Mouse (Mus musculus) erythroid progenitor cell, adult 5-6 weeks (primary cell): ENCODE results near the gene Ppia. TPM values are rescaled to one million over a fixed set of nuclear protein-coding genes. Genes with fewer than 3 reads are reported as not detected.
"Not testable (repeated sequence)": the region's sequence is repeated elsewhere in the genome, so short reads cannot be mapped to it uniquely, and the experiment has no call there.

Source experiments
- ATAC-seq: replicated peaks from 2 replicates; pipeline ENCODE4 v1.8.0; 2016; ENCODE audit warnings: moderate number of reproducible peaks, mild to moderate bottlenecking, moderate TSS enrichment, inconsistent platforms; ENCODE audit not compliant: poor library complexity, low FRiP score, severe bottlenecking
- total RNA-seq, 2 experiments: library from RNA; stranded (forward) in 1 of 2; stranded (reverse) in 1 of 2; fragments of 150-400 nt in 1 of 2; fragments of 186-747, 209-891 nt in 1 of 2; gene quantifications; 2 replicates each; pipeline versions ENCODE4 v1.2.3 to v1.2.4; 2015 to 2017; ENCODE audit warnings: low replicate concordance in 2 of 2

Gene Ppia
- total RNA-seq, 2 experiments from 2014 or later: 288 to 1,152 TPM

GRCm38 (mm10) chr11:6420722-6421350, 5.6 kb downstream of the Ppia start:
- no peak for ATAC-seq

DNA sequence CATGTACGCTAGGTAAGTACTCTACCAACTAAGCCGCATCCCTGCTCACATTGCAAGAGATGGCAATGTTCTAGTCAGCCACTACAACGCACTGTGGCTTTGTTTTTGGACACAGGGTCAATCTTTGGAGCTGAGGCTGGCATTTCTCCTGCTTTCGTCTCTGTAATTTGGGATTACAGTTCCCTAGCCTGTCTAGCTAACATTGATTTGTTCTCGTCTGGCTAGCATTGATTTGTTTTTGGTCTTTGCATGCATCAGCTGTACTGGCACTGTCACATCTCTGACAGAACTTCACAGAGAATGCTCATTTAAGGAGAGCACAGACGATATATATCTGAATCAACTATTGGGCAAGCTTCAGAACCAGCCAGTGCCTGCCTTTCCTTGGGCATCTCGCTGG, 14.9 kb downstream of the Ppia start:
- no peak for ATAC-seq

- ATAC-seq: peak; percentile 69
These were observed 21.2 kb downstream of the Ppia start for GRCm38 (mm10) chr11:6436442-6436841.

DNA sequence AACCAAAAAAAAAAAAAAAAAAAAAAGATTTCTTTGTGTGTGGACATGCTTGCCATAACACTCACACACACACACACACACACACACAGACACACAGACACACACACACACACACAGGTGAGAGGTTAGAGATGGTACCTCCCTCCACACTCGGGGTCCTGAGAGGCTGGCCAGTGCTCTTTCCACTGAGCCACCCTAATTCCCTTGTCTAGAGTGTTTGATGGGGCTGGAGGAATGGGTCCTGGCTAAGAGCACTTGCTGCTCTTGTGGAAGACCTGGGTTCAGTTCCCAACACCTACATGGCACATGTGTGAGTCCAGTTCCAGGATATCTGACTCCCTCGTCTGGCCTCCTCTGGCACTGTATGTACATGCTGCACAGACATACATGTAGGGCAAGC, 22.4 kb downstream of the Ppia start:
- ATAC-seq: no peak

DNA sequence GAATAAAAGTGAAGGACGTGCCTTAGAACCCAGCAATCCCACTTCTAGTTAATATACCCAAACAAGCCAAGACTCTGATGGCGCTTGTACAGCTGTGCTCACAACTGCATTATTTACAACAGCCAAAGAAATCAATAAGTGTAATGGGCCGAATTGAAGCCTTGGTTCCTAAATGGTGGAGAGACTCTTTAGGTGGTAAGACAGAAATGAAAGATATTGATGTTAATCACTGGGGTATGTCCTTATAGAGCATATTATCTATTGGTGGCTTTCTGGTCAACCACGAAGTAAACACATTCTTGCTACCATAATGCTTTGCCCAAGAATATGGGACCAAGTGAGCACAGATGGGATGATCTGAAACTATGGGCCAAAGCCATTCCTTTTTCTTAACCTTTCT, 24.9 kb downstream of the Ppia start:
- no peak for ATAC-seq

- no peak for ATAC-seq
These were observed 27.3 kb downstream of the Ppia start for GRCm38 (mm10) chr11:6442566-6442965.

DNA sequence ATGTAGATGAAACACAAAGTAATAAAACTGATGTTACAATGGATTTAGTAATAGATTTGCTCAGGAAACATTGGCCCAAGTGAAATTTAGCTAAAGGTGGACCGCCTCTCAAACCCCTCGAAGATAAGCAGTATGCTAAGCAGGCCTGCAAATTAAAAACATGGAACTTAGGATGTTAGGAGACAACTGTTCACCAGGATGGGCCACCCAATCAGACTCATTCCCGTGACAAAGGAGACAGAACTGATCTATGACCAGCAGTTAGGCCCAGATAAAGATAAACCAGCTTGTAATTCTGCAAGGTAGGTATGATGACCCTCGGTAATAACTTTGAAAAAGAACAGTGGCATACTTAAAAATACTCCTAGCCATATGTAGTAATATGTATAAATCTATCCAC, 27.9 kb downstream of the Ppia start:
- no peak for ATAC-seq

DNA sequence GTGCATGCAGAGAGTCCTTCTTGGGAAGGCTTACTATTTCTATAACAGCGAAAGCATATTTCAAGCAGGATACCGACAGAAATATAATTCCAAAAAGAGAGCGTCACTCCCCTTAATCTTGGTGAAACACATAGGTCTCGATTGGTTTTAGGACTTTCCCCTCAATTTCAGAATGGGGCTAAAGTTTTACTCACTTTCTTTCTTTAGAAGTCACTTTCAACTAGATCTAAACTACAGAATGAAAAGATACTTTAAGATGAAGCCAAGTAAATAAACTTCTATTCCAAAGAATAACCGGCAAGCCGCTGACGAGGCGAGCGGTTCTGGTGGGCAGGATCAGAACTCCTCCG, 28.5 kb downstream of the Ppia start:
- no peak for ATAC-seq

DNA sequence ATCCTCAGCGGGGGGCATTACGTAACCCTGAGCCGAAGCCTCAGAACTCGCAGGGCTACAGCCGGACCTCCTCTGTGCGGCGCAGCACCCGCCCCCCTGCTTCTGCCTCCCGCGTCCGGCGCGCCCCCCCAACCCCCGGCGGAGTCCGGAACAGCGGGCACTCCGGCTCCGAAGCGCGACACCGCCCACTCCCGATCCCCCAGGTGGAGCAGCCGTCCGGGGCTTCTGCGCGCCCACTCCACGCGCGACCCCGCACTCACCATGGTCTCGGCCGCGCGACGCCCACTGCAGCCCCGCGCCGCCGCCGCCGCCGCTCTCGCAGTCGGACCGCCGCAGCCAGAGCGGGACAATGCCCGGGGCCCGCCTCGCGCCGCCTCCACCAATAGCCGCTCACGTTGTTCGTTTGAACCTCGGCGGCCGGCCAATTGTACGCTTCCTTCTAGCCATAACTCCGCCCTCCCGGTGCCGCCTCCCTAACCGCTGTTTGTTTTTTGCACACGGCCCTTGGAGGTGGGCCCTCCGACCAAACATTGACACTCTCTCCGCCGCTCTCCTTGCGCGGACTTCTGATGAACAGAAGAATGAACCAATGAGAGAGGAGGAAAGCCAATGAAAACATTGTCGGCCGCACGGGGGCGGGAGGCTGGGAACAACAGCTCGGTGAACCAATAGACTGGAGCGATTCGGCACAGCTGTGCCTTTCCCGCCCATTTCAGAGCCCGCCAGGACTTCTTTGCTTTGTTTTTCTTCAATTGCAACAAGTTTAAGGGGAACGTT, 29.0 kb downstream of the Ppia start, which contains the start of gene H2afv:
TSS of gene H2afv (minus strand) at position 367 of the 777 bp plus-strand sequence.
- peak; percentile 98 for ATAC-seq

- ATAC-seq: no peak
These were observed 30.2 kb downstream of the Ppia start for GRCm38 (mm10) chr11:6445441-6445840.

DNA sequence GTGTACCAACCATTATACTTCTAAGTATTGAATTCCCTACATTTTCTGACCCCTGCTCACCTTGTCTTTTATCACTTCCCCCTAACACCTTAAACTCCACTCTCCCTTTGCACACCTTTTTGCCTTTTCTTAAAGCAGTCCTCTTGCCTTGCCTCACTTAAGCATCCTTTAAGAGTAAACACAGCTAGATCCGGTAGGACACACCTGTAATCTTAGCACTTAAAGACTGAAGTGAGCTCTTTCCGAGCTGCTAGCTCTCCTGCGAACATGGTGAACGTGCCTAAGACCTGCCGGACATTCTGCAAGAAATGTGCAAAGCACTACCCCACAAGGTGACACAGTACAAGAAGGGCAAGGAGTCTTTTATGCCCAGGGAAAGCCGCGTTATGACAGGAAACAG, 30.7 kb downstream of the Ppia start:
- no peak for ATAC-seq

- no peak for ATAC-seq
These were observed 32.2 kb downstream of the Ppia start for GRCm38 (mm10) chr11:6447493-6447892.

DNA sequence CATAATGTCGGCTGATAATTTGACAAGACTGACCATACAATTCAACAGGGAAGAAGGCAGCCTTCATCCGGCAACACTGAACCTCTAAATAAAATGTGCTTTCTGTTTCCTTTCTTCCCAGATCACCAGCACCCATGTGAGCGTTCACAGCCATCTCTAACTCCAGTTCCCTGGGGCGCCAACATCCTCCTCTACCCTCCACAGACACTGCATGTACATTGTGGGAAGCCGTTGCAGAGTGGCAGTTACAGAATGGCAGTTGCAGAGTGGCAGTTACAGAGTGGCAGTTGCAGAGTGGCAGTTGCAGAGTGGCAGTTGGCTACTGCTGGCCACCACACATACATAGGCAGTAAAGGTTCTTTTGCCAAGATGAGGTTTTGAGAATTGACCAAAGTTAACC, 32.9 kb downstream of the Ppia start:
- not testable (repeated sequence) for ATAC-seq

GRCm38 (mm10) chr11:6456083-6456482, 40.8 kb downstream of the Ppia start:
- no peak for ATAC-seq

DNA sequence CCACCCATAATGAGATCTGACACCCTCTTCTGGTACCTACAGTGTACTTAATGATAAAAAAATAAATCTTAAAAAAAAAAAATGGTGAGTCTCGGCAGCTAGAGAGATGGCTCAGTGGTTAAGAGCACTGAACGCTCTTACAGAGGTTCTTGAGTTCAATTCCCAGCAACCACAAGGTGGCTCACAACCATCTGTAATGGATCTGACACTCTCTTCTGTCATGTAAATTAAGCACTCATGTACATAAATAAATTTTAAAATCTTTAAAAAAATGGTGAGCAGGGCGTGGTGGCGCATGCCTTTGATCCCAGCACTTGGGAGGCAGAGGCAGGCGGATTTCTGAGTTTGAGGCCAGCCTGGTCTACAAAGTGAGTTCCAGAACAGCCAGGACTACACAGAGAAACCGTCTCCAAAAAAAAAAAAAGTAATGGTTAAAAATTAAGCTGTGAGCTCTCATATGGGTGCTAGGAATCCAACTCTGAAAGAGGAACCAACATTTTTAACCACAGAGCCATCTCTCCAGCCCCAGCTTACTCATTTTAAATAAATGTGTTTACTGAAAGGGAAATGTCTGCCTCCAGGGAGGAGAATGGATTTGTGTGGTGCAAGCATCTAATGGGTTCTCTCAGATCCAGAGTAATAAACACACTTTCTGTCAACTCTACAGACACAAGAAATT, 48.1 kb downstream of the Ppia start:
- no peak for ATAC-seq

DNA sequence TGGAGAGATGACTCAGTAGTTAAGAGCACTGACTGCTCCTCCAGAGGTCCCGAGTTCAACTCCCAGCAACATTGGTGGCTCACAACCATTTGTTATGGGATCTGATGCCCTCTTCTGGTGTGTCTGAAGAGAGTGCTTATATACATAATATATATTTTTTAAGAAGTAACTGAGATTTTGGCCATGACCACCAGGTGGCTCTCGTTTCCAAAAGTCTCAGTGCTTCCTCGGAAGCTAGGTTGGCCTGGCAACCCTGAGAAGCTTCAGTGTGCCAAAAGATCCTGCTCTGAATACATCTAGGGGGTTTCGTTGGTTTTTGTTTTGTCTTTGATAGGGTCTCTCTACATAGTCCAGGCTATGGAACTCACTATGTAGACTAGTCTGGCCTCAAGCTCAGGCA, 49.9 kb downstream of the Ppia start:
- ATAC-seq: peak; percentile 80

- no peak for ATAC-seq
These were observed 53.3 kb downstream of the Ppia start for GRCm38 (mm10) chr11:6468541-6468940.
